Mouse (Mus musculus): ENCODE measurements around the gene Hmgb1. TPM values are rescaled to one million over a fixed set of nuclear protein-coding genes. Genes with fewer than 3 reads are reported as not detected.

The Hmgb1 gene
- total RNA-seq (2015) = 803 and 833 TPM in 2 replicates
- 665 and 708 TPM in 2 replicates for total RNA-seq (2017)

DNA sequence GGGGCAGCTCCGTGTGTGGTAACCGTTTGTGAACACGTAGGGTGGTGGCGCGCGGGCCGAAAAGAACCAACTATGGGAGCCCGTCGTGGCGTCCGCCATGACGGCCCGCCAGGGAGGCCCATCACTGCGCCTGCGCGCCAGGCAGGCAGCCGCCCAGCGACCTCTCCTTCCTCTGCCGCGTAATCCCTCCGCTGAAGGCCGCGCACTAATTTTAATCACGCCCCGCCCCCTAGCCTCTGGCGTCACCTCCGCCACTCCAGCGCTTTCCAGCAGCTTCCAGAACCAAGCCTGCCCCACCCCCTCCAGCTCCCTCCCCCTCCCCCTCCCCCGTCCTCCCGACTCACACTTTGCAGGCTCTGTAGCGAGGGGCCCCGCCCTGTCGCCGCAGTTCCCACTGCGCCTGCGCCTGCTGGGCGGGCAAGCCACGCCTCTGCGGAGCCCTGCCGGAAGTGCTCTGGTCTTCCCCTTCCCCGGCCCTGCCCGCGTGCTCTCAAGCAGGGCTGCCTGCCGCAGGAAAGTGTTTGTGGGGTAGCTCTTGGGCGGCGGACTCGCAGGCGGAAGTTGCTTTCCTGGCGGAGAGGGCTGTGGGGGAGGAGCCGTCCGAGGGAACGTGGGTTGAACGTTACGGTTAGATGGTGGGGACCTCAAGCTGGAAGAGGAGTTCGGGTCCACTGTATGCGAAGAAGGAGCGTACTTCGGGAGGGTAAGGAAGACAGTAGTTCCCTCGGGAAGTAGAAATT is at the start of gene Hmgb1, which contains the start of gene Uspl1:
TSS of gene Hmgb1 (minus strand) at position 386 of the 740 bp plus-strand sequence.
TSS of gene Uspl1 (plus strand) at position 247 of the 740 bp plus-strand sequence.
- ATAC-seq (ENCODE audit: poor library complexity, severe bottlenecking) = peak; percentile 83

DNA sequence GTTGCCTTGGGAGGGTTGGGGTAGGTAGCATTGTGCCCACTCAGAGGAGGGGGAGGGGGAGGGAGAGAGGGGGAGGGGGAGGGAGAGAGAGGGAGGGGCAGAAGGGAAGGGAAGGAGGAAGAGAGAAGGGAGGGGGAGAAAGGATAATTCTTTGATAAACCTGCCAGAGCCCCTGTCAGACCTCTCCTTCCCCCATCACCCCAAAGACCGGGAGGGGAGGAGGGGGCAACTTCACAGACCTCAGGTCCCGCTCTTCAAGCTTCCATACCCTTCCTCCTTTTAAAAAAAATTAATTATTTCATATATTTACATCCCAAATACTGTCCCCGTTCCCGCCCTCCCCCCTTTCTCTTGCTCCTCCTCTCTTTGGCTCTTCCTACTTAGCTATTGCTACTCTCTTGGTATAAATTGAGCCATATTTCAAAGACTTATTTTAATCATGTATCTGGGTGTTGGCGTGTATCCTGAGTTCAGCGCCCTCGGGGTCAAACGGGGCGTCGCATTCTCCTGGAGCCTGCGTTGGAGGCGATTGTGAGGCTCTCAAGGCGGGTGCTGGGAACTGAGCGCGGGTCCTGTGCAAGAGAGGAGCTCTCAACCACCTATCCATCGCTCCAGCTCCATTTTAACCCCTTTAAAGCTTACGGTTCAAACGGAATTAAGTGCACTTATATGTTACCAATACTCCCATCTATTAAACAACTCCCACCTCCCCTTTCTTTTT is 45.5 kb upstream of the Hmgb1 start:
- no peak for ATAC-seq (ENCODE audit: poor library complexity, severe bottlenecking)

- peak; percentile 99 for ATAC-seq (ENCODE audit: poor library complexity, severe bottlenecking)
Observed at GRCm38 (mm10) chr5:149228700-149229618, 44.7 kb upstream of the Hmgb1 start.

GRCm38 (mm10) chr5:149224666-149225065 is 40.4 kb upstream of the Hmgb1 start:
- ATAC-seq (ENCODE audit: poor library complexity, severe bottlenecking) = no peak

- ATAC-seq (ENCODE audit: poor library complexity, severe bottlenecking) = peak; percentile 97
Observed at GRCm38 (mm10) chr5:149221355-149221754, 37.1 kb upstream of the Hmgb1 start.

GRCm38 (mm10) chr5:149219493-149219892 is 35.2 kb upstream of the Hmgb1 start:
- ATAC-seq (ENCODE audit: poor library complexity, severe bottlenecking) = no peak

DNA sequence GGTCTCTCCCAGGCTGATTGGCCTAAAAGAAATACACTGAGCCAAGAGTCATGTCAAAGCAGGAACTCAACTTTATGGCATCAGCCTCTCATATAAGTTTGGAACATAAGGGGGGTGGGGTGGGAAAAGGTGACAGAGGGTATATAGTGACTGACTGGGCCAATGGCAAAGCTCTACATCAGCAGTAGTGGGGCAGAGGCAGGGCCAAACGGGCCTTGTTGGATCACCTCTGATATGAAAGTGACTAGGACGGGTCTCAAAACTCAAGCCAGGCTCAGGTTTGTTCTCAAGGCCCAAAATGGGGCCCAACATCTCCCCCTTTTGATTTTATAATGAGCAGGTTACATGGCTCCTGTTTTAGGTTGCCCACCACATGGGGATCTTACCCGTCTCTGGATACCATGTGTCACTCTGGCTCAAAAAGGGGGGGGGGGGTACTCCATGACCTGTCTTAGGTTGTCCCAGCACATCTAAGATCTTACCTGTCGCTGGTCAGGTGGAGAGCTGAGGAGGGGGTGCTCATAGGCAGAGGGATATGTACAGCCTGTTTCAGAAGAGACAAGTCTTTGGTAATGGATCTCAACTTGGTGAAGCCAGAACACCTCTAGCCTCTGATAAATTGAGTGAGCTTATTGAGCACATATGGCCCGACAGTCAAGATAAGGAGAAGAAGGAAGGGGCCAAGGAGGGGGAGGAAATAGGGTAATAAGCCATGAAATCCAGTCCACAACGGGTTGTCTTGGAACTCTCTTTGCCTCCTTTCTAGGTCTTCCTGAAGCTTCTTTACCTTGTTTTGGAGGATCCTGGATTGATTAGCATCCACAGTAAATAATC is 33.5 kb upstream of the Hmgb1 start:
- no peak for ATAC-seq (ENCODE audit: poor library complexity, severe bottlenecking)

DNA sequence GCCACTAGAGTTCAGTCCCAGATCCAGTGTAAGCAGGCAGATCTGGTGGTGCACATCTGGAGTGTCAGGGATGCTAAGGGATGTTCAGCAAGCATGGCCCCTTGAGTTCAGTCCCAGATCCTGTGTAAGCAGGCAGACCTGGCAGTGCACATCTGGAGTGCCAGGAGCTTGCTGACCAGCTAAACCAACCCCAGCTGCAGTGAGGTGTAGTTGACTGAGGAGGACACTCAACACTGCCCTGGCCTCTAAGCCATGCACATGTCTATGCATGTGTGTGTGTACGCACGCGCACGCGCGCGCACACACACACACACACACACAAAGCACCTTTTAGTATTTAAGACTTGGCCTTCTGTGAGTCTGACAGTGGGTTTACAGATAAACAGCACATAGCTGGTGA is 31.3 kb upstream of the Hmgb1 start:
- ATAC-seq (ENCODE audit: poor library complexity, severe bottlenecking) = no peak

DNA sequence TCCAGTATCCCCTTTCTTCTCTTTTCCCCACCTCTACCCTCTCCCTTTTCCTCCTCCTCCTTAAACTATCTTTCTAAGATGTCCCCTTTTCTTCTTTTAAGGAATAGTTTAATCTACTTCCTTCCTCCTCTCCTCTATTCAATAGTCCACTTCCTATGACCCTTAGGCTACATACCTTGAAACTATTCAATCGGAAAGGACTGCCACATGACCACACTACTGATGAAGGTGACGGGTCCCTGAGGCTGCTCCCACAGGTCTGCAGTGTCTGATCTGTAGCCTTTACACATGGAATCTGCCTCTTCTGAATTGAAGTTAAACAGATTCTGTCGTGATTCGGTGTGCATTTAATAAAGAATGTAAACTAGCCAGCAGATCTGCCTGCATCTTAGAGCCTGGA is 28.5 kb upstream of the Hmgb1 start:
- no peak for ATAC-seq (ENCODE audit: poor library complexity, severe bottlenecking)

DNA sequence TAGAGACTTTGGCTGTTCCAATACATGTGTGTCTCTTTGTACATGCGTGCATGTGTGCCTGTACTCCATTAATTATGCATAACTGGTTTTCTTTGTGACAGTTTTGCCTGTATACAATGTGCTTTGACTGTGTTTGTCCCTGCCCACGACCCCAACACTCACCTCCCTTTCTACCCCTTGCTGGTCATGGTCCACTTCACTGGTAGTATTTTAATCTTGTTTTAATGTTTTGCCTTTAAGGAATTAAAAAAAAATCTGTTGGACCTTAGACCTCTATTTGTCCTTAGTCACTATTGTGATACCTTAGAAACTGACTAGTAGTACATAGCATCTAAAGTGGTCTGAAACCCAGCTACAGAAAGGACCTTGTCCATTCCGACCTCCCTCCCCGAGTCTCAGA is 26.8 kb upstream of the Hmgb1 start:
- no peak for ATAC-seq (ENCODE audit: poor library complexity, severe bottlenecking)

GRCm38 (mm10) chr5:149209328-149209727 is 25.0 kb upstream of the Hmgb1 start:
- ATAC-seq (ENCODE audit: poor library complexity, severe bottlenecking) = no peak

- no peak for ATAC-seq (ENCODE audit: poor library complexity, severe bottlenecking)
Observed at GRCm38 (mm10) chr5:149208776-149209175, 24.5 kb upstream of the Hmgb1 start.

GRCm38 (mm10) chr5:149207661-149208060 is 23.4 kb upstream of the Hmgb1 start:
- no peak for ATAC-seq (ENCODE audit: poor library complexity, severe bottlenecking)

- ATAC-seq (ENCODE audit: poor library complexity, severe bottlenecking) = no peak
Observed at GRCm38 (mm10) chr5:149206286-149206685, 22.0 kb upstream of the Hmgb1 start.

DNA sequence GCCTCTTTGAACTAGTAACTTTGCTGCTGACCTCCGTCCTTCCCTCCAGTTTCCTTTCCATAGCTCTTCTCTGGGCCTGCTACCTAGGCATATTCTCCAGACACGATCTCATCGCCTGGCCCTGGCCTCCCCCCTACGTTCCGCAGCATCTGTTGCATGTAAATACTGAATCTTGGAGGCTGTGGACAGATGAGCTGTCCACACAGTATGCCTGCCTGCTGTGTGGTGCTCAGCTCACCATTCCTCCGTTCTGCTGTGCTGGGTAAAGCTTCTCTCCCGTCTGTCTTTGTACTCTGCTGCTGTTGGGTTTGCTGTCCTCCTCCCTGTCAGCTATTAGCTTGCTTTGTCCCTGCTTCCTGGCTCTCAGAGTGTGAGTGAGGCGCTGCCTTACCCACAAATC is 21.0 kb upstream of the Hmgb1 start:
- ATAC-seq (ENCODE audit: poor library complexity, severe bottlenecking) = no peak

DNA sequence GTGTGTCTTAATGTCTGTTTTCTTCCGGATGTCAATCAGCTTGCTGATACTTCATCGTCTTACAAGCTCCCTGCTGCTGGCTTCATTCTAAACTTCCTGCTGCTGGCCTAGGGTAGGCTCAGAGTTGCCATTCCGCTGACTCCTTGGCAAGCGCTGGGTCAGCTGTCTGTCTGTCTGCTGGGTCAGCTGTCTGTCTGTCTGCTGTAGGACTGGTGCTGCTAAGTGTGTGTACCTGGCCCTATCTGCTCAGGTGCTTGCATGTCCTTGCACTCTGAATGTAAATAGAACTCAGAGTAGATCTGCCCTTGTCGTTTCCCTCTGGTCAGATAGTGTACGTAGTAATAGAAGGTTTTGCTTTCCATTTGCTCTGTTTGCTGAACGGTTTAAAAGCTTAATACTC is 20.5 kb upstream of the Hmgb1 start:
- ATAC-seq (ENCODE audit: poor library complexity, severe bottlenecking) = no peak

- no peak for ATAC-seq (ENCODE audit: poor library complexity, severe bottlenecking)
Observed at GRCm38 (mm10) chr5:149203796-149204375, 19.6 kb upstream of the Hmgb1 start.

GRCm38 (mm10) chr5:149202941-149203340 is 18.7 kb upstream of the Hmgb1 start:
- peak; percentile 88 for ATAC-seq (ENCODE audit: poor library complexity, severe bottlenecking)

GRCm38 (mm10) chr5:149198782-149199181 is 14.5 kb upstream of the Hmgb1 start:
- ATAC-seq (ENCODE audit: poor library complexity, severe bottlenecking) = no peak

- ATAC-seq (ENCODE audit: poor library complexity, severe bottlenecking) = no peak
Observed at GRCm38 (mm10) chr5:149196611-149197010, 12.3 kb upstream of the Hmgb1 start.
